Mouse (Mus musculus): ENCODE results near the gene Pigg.
A peak's percentile ranks its signal among the peaks of the same experiment; 100 is the strongest.
"Not testable (repeated sequence)": the region's sequence is repeated elsewhere in the genome, so short reads cannot be mapped to it uniquely, and the experiment has no call there.

The Pigg gene

DNA sequence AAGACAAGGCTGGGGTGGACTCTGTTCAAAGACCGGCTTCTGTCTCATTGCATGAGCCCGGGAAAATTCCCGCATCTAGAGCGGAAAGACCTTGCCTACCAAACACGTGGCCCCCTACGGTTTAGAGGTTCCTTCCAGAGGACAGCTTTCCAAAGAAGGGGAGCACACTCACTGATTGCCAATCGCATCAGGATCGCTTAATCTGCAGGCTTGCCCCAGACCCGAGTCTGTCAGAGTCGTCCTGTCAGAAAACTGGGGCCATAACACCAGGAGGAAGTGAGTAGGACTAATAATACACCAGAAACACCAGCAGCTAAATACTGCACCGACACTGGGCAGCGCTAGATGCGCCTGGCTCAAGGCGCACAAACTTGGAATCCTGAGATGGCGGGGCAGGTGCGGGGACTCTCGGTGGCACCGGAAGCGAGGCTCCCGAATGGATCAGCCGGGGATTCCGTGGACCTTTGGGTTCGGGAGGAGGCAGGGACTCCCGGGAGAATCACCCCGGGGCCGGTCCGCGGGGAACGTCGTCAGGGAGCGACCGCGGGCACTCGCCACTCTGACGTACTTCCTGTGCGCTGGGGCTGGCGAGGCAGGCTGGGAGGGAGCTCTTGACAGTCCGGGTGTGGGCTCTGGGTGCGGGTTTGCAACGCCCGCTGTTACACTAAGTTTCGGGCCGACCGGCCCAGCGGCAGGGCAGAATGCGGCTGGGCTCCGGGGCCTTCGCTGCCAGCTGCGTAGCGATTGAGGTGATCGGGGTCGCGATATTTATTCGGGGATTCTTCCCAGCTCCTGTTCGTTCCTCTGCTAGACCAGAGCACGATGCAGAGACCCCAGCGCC lies at the start of gene Pigg:
Gene Pigg, plus strand, starts transcription at position 386 of the 841 bp plus-strand sequence.
- peak; percentile 91 for DNase-seq (ENCODE audit: inconsistent ontology term)

DNA sequence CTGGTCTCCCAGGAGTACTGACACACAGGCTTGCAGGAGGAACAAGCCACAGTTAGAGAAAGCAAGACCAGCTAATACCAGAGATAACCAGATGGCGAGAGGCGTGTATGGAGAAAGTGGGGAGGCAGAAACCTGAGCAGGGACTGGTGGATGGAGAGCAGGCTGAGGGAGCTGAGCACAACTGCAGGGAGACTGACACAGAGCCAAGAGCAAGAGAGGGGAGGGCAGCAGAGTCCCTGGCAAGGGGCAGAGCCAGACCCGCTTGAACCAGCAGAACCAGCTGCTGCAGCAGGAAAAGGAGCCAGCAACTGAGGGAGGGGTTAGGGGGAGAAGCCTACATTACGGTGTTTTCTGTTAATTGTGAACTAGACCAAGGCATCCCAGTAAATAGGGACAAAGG lies 49.7 kb upstream of the Pigg start:
- DNase-seq (ENCODE audit: inconsistent ontology term), result no peak

DNA sequence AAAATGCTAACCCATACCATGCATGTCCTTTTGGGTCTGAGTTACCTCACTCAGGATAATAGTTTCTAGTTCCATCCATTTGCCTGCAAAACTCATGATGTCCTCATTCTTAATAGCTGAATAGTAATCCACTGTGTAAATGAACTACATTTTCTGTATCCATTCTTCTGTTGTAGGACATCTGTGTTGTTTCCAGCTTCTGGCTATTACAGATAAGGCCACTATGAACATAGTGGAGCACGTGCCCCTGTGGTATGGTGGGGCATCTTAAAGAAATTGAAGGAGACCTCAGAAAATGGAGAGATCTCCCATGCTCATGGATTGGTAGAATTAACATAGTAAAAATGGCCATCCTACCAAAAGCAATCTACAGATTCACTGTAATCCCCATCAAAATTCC lies 48.6 kb upstream of the Pigg start:
- DNase-seq (ENCODE audit: inconsistent ontology term), result not testable (repeated sequence)

DNA sequence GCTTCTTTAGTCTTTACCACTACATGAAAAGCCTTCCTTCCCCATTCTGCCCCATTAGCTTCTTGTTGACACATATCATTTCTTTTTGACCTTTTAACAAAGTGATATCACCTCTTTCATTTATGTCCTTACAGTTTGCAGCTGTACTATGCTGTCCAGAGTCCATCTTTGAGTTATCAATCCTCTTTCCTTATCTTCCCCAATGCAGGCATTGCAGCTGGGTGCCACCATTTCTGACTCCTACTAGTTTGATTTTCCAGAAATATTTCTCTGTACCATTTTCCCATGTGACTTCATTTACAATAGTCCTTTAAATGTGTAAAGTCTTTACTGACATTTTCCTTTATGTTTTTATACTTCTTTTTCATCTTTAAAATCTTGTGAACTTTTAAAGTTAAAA lies 45.4 kb upstream of the Pigg start:
- DNase-seq (ENCODE audit: inconsistent ontology term), result no peak

DNA sequence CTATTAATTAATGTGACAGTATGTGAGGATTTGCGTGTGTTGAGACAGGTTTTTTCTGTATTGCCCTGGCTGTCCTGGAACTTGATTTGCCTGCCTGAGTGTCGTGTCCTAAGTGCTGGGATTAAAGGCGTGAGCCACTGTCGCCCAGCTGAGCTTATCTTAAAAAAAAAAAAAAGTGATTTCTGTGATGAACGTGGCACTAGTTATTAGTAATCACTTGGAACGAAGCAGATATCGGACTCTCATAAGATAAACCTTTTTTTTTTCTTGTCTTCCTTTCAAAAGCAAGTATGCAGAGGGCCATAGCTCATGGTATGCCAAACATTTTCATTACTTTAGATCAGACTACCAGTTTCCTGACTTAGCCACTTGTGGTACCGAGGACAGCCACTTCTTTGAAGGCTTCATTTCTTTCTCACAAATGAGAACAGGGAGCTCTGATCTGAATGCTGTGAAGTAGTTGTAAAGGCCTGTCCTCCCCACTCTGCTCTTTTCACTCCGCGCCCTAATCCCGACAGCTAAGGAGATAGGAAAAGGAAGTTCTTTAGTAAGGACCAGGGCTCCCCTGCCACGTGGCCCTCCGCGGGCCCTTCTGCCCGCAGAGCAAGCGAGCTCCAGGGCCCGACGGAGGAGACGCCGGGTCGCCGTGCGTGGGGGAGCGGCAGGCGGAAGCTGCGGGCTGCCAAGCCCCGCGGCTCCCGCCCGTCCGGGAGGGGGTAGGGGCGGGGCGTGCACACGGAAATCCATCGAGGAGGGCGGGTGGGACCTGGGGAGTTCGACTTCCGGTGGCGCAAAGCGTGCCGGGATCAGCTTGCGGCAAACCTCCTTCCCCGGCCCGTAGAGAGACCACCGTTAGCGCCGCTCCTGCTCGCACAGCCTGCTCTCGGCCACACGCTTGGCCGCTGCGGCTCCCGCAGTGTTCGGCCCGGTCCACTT lies 44.0 kb upstream of the Pigg start, which contains the start of gene Dr1:
Gene Dr1, plus strand, starts transcription at position 771 of the 936 bp plus-strand sequence.
- DNase-seq (ENCODE audit: inconsistent ontology term), result peak; percentile 95

DNA sequence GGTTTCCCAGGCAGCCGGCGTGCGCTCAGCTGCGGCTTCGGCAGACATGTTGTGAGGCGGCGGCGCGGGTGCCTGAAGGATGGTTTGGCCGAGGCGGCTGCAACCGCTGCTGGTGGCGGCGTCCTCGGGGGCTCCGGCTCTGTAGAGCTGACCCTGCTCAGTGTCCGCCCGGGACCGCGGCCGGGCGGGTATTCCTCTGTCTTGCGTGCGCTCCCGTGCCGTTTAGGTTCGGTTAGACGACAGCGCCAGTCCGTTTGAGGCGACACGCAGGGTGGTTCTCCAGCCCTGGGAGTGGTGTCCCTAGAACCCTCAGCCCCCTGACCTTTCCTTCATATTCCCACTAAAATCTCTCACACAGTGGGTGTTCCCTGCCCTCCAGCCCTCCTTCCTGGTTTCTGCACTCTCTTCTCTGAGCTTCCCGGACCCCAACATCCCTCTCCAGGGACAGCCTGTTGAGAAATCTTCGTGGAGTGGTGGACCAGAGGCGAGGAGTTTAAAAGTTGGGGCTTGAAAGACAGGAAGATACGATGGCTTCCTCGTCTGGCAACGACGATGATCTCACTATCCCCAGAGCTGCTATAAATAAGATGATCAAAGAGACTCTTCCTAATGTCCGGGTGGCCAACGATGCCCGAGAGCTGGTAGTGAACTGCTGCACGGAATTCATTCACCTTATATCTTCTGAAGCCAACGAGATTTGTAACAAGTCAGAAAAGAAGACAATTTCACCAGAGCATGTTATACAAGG lies 43.2 kb upstream of the Pigg start:
- peak; percentile 28 for DNase-seq (ENCODE audit: inconsistent ontology term)

DNA sequence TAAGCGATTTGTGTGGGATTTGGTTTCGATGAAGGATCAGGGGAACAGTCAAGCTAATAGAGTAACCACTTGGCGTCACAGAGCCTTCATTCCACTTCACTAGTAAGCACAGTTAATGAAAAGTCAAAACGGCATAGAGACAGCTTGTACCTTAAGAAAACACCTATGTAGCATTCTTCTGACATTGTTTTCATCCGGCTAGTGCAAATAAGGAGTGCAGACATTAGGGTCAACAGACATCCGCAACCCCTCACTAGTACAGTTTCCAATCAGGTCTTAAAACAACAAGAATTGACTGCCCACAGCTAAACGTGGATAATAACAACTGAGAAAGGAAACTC lies 42.6 kb upstream of the Pigg start:
- no peak for DNase-seq (ENCODE audit: inconsistent ontology term)

DNA sequence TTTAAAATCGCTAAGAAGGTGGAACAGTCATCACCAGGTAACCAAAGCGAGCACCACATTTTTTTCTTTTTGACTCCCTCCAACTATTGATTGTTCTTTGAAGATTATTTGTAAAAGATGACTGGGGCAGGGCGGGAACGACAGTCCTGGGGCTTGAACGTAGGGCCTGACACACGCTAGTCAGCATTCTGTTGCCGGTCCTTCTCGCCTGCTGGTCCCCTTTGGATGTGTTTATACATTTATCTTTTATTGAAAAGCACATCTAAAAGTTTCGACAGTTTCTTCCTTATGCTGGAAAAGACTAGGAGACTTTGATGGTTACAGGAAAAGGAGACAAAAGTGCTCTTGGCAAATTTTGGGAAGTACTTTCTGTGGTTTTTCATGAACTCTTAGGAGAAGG lies 42.0 kb upstream of the Pigg start:
- no peak for DNase-seq (ENCODE audit: inconsistent ontology term)

DNA sequence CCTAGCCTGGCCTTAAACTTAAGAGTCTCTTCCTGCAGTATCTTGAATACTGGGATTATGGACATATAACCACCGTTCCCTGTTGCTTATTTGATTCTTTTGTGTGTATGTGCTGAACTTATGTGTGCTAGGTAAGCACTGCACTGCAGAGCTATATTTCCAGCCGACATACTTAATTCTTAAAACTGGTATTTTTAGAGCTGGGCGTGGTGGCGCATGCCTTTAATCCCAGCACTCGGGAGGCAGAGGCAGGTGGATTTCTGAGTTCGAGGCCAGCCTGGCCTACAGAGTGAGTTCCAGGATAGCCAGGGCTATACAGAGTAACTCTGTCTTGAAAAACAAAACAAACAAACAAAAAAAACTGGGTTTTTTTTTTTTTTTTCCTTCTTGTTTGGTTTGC lies 41.1 kb upstream of the Pigg start:
- not testable (repeated sequence) for DNase-seq (ENCODE audit: inconsistent ontology term)

DNA sequence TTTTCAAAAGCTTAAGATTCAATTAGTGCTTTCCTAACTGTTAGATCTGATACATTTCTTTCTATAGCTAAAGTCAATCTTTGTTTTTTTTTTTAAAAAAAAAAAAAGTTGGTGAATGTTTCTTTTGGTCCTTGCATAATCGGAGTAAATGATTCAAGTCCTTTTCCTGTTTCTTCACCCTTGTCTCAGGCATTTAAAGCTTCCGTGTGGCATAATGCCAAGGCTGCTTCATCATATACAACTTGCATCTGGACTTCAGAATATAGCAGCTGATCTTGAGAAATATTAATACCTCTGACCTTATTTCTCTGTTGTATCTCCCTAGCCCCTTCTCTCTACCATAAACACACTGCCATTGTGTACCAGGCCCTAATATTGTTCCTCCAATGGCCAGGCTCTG lies 25.5 kb upstream of the Pigg start:
- DNase-seq (ENCODE audit: inconsistent ontology term), result no peak

DNA sequence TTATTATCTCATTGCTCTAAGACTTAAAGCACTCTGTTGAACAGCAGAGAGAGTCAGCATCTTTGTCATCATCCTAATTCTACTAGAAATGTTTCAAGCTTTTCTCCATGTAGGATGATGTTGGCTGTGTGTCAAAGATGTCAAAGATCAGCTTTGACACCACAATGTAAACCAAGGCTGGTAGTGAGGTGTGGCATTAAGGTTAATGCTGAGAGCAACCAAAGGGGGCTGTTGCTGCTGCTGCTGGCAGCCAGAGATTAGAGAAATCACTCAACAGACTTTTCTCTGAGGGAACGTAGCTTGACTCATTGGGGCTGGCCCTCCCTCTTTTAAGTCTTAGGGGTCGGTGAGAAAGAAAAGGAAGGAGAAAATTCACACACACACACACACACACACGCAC lies 10.8 kb upstream of the Pigg start:
- no peak for DNase-seq (ENCODE audit: inconsistent ontology term)

DNA sequence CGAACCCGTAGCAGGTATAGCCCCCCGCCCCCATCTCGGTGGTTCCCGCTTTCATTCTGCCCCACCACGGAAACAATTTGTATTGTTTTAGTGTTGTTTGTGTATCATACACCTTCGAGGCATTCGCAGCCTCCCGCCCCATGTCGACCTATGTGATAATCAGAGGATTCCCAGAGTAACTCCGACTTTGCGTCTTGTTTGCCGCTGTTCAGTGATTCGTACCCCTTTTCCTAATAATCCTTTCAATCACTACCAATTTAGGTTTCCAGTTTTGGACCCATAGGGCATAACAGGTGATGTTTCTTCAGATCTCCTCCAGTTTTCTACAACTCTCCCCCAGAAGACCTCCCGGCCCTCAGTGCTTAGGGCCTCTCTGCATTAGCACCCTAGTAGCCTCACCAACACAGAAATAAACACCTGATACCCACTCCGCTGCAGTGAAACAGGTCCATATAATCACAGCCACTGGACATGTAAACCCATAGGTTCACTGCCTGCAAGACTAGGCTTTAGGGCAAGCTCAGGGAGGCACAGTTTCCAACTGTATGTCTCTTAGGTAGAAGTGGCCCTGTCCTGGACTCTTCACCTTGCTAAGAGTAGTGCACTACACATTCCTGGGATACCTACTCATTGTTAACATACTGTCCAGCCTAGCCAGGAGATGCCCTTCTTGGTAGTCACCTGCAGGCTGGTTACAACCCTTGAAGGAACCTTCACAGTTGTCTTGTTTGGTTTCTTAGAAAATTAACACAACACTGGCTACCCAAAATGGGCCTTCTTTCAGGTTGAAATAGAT lies 854 bp downstream of the Pigg start:
- no peak for DNase-seq (ENCODE audit: inconsistent ontology term)

DNA sequence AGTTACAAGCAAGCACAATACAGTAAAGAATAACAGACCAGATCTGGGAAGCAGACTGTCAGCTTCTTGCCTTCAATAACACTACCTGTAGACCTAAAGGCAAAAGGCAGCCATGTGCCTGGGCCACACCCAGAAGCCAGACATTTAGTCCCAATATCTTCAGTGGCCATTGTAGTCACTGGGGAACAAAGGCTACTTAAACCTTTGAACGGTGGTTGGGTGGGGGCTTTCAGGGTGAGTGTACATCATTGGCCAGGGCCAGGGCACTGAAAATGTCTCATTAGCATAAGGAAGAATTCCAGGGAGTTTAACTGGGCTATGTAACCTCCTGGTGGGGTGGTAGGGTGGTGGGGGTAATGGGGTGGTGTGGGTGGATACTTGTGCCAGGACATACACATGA lies 18.6 kb downstream of the Pigg start:
- DNase-seq (ENCODE audit: inconsistent ontology term), result no peak

DNA sequence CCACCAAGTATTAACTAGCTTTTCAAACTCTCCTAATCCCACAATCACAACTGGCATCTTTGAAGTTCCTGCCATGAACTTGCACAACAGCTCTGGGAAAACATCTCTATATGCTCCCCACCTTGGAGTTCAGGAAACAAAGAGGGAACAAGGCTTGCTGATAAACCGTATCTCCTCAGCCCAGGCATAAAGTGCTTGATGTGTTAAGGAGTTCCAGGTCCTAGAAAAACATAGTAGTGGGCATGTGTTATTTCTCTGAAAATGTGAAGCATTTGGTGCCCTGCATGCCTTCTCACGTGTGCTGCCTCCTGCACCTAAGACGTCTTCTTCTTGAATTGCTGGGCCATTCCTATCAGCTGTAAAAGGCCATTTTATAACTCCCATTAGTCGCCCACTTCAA lies 25.0 kb downstream of the Pigg start:
- no peak for DNase-seq (ENCODE audit: inconsistent ontology term)

DNA sequence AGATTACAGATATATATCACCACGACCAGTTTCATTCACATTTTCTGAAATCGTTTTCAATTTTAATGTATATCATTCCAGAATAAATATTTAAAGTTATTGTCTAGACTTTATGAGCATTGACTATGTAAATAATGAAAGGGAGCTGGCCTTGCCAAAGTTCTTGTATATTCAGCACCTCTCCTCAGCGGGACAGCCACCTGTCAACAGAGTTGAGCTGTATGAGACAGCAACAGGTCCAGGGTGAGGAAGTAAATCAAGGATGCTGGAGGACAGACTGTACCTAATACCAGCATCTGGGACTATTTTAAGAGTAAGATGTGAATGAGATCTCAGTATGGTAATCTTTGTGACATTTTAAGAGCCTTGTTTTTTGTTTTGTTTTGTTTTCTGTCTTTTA lies 25.6 kb downstream of the Pigg start:
- DNase-seq (ENCODE audit: inconsistent ontology term), result no peak

DNA sequence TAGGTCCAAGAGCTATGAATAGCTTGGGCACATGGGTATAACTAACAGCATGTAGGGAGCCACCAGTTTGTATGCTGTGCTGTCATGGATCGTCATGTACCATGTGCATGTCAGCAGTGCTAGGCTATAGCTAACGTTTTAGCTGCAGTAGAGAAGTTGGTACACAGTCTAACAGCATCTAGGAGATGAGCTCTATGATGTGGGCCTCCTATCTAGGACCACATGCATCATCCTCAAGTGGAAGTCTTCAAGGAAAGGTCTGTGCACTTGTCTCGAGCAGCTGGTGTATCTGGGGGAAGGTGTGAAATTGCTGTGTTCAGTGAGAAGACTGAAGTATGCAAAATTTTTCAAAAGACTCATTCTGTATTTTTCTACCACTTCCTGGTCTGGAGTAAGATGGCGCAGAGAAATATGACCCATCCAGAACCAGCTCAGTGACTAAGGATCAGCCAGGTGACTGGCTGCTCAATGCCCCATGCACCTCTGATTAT lies 31.3 kb downstream of the Pigg start:
- no peak for DNase-seq (ENCODE audit: inconsistent ontology term)

DNA sequence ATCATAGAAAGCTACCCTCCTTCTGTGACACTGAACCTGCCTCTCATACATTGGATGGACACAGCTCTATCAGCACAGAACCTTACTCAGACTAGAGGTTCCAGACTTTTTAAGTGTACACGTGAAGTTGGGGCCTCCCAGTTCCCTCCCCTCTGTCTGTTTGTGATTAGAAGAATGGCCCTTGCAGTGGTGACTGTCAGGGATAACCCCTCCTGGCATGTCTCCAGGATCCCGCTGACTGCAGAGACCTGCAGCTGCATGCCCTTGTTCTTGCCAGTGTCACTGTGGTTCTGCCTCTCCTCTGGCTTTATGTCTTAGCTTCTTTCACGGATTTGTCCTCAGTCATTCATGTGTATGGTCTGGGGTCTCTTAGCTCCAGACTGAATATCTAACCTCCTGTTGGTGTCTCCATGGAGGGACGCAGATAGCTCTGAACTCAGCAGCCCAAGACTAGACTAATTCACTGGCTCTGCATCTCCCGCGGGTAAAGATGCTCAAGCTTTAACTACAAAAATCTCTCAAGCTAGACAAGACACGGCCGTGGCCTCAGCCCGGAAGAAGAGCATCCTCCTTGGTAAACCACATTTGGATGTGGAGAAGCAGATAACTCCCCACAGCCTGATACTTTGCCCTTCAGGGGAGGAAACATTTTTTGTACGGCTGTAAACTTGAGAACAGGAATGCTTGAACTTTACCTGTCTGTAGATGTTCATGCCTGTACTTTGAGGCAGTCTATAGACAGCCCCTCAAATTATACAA lies 33.1 kb downstream of the Pigg start:
- DNase-seq (ENCODE audit: inconsistent ontology term), result no peak

DNA sequence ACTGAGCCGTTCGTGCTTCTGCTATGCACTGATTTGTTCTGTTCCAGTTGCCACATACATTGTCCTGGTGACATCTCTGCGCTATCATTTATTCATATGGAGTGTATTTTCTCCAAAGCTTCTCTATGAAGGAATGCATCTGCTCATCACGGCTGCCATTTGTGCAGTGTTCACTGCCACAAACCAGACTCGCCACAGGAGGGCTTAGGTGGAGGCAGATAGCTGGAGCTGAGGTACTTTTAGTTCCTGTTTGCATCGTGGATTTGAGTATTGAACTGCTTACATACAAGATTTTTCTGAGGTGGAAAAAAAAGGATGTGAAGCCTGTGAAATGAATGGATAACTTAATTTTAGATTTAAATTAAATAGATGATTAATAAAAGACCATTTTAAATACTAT lies 35.4 kb downstream of the Pigg start:
- DNase-seq (ENCODE audit: inconsistent ontology term), result no peak

DNA sequence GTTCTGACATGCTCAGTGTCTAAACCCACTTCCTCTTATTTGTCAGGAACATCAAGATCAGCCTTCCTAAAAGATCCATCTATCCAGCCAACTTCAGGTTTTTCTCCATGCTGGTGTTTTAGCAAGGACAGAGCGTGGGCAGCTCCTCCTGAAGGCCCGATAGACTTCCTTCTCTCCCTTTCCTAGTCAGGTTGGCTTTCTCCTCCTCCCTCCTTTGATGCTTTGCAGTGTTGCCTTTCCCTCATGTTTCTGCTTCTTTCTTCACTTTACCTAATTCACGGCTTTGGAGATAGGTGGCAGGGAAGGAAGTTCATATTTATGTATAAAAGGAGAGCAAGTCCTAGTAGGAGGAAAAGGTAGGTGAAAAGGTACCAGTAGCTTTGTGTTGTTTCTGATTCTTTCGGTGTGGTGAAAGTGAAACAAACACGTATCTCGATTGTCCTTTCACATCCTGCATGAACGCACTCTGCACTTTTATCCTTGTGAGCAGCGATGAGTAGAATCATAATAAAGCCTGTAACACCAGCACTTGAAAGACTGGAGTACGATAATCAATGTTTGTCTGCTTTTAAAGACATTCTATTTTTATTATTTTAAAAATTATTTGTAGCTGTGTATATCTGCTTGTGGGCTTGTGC lies 37.2 kb downstream of the Pigg start:
- no peak for DNase-seq (ENCODE audit: inconsistent ontology term)

DNA sequence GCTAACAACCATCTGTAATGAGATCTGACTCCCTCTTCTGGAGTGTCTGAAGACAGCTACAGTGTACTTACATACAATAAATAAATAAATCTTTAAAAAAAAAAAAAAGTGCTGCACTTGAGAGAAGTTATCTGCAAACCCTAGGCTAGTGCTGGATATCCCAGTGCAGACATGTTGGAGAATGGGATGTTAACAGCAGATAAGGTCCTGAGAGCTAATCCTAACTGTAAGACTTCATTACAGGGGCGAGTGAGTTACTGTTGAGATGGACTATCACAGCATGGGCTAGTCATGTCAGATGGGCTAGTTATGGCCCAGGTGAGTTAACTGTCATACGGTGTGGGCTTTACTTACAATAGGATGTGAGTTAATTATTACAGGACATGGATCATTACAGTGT lies 41.6 kb downstream of the Pigg start:
- DNase-seq (ENCODE audit: inconsistent ontology term), result no peak
